Mouse (Mus musculus) heart, adult 18-20 months (tissue): ENCODE results near the gene B830017H08Rik. TPM values are rescaled to one million over a fixed set of nuclear protein-coding genes. Genes with fewer than 3 reads are reported as not detected.

ENCODE experiments used
- DNase-seq, 2 experiments: peaks; one replicate each; pipeline ENCODE4 v3.0.0; 2021 to 2022; ENCODE audit warnings: mixed read lengths in 1 of 2
- long read RNA-seq, 2 experiments: library from polyadenylated mRNA; stranded (forward); transcript quantifications; one replicate each; pipeline ENCODE4 v2.0.0; 2021
- total RNA-seq, 2 experiments: library from RNA; stranded (reverse); gene quantifications; 2 replicates each; pipeline ENCODE4 v1.2.3; 2021

B830017H08Rik gene
- not detected for total RNA-seq
- long read RNA-seq, experiment 1 = 0 reads
- long read RNA-seq, experiment 2 = 0 reads

- no peak for DNase-seq
Measured at GRCm38 (mm10) chr16:17832821-17833220, at the start of gene B830017H08Rik. Gene B830017H08Rik, plus strand, starts transcription at chr16:17833121.

DNA sequence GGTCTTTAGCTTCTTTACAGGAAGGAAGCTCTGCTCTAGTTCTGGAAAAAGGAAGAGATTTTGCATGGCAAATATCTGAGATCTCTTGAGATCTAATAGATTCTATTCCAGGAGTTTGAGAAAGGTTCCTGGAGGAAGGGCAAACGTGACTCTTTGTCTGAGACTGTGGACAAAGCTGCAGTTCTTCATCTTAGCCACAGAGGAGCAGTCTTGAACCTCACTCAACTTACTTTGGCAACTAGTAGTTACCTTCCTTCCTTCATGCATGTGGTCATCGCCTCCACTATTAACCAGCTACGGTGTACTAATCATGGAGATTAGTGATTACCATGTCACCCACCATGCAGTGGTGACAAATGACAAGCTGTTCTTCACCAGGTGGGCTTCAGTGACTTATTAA lies 47.6 kb upstream of the B830017H08Rik start:
- DNase-seq = no peak

DNA sequence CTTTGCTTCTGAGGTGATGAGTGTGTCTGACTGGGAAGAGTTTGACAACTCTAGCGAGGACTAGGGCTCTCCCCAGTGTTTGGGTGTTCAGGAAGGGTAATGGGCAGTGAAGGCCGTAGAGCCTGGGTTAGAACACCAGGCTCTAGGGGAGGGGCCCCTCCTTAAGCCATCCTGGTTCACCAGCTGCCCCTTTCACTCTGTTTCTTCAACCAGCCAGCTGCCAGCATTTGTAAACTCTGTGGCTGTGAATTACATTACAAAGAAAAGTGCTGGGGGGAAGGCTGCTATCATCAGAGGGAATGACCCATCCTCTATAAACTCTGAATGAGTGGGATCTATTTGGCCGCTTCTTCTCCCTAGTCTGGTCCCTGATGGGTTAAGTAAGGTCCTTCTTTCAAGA lies 40.2 kb upstream of the B830017H08Rik start:
- DNase-seq = no peak

- DNase-seq = no peak
Measured at GRCm38 (mm10) chr16:17794047-17794446, 38.9 kb upstream of the B830017H08Rik start.

DNA sequence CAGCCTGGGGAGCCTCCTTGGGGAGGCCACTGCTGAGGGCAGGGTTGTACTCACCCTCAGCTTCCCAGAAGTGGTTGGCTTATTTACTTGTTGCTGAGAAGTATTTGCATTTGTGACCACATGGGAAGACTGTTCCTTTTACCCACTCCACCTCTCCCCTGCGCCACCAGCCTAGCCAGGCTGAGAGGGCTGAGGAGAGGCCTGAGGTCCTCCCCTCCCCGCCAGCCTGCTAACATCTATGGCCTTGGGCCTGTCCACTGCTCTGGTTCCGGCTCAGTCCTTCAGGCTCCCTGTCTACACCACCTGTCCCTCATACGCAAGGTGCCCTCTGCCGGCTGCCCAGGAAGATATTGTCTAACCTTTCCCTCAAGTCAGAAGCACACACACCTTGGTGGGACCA lies 37.3 kb upstream of the B830017H08Rik start:
- no peak for DNase-seq

DNA sequence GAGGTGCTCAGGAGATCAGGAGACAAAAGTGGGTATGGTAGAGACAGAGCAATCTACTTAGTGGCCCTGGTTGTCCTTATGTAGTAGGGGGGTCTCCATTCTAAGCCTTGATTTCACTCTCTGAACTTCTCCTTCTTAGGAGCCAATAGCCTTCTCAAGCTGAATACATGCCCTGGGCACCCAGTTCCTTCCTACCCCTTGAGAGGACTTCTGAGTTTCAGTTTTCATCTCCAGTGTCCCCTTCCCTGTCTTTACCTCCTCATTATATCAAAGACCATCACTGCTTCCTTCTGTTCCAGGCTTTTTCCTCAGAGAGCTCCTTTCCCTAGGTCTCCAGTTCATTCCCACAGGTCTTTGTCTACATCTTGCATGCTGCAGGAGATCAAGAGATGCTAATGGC lies 36.4 kb upstream of the B830017H08Rik start:
- no peak for DNase-seq

GRCm38 (mm10) chr16:17796971-17797811 lies 35.7 kb upstream of the B830017H08Rik start, which contains the start of gene Scarf2:
Gene Scarf2, plus strand, starts transcription at chr16:17797282.
- peak; percentile 75 to 78 for DNase-seq

DNA sequence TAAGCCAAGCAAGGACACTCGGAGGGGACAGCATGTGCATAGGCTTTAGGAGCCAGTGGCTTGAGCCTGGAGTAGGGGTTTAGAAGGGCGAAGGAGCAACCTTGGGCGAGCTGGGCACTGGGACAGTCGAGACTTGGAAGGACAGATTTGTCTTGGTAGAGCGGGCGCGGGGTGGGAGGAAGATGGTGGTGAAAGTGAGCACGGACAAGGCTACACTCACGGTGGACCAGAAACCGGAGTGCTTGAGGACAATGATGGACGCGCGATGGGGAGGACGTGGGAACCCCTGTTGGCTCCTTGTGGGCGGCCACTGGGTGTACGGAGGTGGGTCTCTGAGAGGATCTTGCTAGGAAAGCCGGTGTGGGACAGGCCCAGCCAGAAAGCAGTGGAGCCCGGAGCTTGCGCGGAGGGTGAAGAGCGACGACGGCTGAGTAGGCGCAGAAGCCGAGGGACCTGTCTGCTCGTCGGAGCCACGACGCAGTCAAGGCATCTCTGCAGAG lies 35.1 kb upstream of the B830017H08Rik start:
- DNase-seq = peak in 1 of 2 experiments; percentile 68

GRCm38 (mm10) chr16:17798321-17799180 lies 34.4 kb upstream of the B830017H08Rik start:
- DNase-seq = peak; percentile 61 to 81

DNA sequence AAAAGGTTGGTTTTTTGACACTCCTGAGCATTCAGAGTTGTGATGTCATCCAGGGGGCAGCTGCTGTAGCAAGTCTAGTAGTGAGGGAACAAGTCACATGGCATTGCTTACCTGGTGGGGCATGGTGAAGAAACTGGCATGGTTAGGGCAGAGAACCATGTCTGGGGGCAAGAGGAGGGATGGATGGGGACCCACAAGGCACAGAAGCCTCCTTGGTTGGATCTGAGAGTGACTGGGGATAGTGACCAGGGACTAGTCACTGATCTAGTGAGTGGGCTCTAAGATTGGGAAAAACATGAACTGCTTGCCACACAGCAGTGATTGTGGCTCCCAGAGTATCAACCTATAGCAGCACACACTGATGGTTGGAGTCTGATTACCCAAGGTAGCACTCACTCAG lies 33.3 kb upstream of the B830017H08Rik start:
- no peak for DNase-seq

- DNase-seq = no peak
Measured at GRCm38 (mm10) chr16:17801777-17802455, 31.0 kb upstream of the B830017H08Rik start.

- DNase-seq = no peak
Measured at GRCm38 (mm10) chr16:17802456-17802838, 30.5 kb upstream of the B830017H08Rik start.

DNA sequence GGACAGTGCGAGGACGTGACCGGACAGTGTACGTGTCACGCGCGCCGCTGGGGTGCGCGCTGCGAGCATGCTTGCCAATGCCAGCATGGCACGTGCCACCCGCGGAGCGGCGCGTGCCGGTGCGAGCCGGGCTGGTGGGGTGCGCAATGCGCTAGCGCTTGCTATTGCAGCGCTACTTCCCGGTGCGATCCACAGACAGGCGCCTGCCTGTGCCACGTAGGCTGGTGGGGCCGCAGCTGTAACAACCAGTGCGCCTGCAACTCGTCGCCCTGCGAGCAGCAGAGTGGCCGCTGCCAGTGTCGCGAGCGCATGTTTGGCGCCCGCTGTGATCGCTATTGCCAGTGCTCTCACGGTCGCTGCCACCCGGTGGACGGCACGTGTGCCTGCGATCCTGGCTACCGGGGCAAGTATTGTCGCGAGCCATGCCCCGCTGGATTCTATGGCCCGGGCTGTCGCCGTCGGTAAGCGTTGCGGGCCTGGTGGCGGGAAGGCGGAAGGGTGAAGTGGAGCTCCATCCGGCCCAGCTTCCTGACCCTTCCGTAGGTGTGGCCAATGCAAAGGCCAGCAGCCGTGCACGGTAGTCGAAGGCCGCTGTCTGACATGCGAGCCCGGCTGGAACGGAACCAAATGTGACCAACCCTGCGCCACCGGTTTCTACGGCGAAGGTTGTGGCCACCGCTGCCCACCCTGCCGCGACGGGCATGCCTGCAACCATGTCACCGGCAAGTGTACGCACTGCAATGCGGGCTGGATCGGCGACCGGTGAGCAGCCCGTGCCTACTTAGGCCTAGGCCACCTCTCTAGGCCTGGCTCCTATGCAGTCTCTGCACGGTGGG lies 29.9 kb upstream of the B830017H08Rik start:
- DNase-seq = peak; percentile 43 to 57

DNA sequence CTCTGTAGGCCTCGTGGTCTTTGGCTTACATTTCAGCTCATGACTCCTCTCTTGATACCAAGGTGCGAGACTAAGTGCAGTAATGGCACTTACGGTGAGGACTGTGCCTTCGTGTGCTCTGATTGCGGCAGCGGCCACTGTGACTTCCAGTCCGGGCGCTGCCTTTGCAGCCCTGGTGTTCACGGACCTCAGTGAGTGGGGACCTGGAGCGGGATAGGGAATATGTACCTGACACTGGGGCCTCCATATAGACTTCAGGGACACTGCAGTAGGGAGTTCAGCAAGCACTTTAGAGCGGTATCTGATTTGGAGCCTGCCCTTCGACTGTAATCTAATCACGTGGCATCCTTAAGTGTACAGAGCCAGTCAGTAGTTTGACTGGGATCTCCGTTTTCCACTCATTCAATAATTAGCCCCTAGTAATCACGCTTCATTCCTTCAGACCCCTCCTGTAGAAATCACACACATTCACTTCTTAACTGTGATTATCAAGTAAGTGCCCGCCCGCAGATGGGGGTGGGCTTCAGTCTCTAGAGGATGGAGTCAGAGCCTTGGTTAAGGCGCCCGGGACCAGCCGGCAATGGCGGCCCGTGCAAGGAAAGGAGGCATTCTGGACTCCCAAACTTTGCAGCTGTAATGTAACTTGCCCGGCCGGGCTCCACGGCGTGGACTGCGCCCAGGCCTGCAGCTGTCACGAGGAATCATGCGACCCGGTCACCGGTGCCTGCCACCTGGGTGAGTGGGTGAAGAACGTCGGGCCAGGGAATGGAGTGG lies 29.1 kb upstream of the B830017H08Rik start:
- DNase-seq = no peak

- no peak for DNase-seq
Measured at GRCm38 (mm10) chr16:17804449-17804912, 28.4 kb upstream of the B830017H08Rik start.

GRCm38 (mm10) chr16:17804982-17805381 lies 27.9 kb upstream of the B830017H08Rik start:
- DNase-seq = no peak

DNA sequence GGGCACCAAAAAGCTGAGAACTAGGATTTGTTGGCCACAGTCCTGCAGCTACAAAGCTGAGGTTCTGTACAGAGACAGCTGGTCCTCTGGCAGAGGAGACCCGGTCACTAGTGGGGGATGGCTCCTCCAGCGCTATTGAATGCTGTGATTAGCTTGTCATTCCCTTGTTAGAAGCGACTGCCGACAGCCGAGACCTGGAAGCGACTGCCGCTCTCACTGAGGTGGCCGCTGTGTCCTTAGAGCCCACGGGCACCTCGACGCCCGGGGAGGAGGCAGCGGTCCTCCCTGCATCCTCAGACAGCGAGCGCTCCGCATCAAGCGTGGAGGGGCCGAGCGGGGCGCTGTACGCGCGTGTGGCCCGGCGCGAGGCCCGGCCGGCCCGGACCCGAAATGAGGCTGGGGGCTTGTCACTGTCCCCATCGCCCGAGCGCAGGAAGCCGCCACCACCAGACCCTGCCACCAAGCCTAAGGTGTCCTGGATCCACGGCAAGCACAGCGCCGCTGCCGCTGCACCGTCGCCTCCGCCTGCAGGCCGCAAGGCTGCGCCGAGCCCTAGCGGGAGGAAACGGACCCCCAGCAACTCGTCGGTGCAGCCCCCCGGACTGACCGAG lies 26.2 kb upstream of the B830017H08Rik start:
- no peak for DNase-seq

DNA sequence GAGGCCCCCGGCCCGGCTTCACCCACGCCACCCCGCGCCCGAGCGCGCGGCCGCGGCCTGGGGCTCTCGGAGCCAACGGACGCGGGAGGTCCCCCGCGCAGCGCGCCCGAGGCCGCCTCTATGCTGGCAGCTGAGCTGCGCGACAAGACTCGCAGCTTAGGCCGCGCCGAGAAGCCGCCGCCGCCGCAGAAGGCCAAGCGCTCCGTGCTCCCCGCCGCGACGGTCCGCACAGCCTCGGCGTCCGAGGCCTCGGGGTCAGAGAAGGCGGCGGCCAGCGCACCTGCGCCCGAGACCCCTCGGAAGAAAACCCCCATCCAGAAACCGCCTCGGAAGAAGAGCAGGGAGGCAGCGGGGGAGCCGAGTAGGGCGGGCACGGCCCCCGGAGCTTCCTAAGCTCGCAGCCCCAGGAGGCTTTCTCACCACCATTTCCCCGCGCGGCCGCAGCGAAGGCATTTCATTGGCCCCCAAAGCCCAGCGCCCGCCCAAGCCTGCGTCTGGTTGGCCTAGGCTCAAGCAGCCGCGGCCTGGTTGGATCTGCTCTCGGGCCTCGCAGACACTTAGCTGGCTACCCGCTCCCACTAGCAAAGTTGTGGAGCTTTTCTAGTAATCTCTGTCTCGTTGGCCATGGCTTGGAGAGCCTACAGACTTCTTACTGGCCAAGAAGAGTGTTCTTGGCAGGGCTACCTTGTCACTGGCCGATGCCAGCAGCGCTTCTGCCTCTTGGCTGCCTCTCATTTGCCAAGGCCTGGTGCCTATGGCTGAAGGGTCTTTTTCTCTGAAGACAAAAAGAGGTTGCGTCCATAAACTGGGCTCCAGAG lies 25.5 kb upstream of the B830017H08Rik start:
- DNase-seq = peak; percentile 85 to 89

- no peak for DNase-seq
Measured at GRCm38 (mm10) chr16:17809125-17809524, 23.8 kb upstream of the B830017H08Rik start.
